Mouse (Mus musculus): ENCODE data around the gene Zfp382. TPM values are rescaled to one million over a fixed set of nuclear protein-coding genes. Genes with fewer than 3 reads are reported as not detected.

Zfp382 gene
- total and polyA plus RNA-seq, 2 experiments from 2014 or later: 12.3 to 15.5 TPM

DNA sequence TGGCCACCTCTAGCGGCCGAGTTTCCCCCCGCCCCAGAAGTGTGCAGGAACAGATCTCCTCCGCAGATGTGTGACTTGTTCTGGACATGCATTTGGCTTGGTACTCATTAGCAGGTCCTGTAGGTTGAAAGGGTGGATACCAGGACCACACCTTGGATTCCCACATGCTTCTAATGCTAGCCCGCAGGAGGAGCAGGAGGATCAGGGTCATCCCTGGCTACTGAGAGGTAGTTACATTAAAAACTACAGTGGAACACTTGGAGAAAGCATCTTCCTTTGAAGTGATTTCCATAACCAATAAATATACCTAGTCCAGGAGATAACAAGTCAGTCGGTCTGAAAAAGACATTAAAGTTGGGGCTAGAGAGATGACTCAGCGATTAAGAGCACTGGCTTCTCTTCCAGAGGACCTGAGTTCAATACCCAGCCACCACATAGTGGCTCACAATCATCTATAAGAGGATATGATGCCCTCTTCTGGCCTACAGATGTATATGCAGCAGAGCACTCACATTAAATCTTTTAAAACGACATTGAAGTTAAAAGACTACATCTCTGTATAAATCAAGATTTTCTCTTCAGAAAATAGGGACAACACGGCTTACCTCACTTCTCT is 30.7 kb upstream of the Zfp382 start:
- Histone ChIP-seq H3K4me3 (ENCODE audit: low read depth, low read length) (peak overlapping the region; percentile 63), H3K27ac (ENCODE audit: low read depth, low read length) (peak overlapping the region; percentile 75), H3K27me3 (ENCODE audit: insufficient read depth, low read length) (no peaks in the 10 kb centered on the region), H3K4me1 (ENCODE audit: insufficient read depth) (peaks cover 24% of the 10 kb centered on the region), H3K9me3 (ENCODE audit: low read length) (no peaks in the 10 kb centered on the region), H3K9ac (peak overlapping the region; percentile 61; the same call in 1 of the 2 replicates), H3K36me3 (ENCODE audit: insufficient read depth) (peaks cover 5% of the 10 kb centered on the region; the same call in 1 of the 2 replicates), H3K4me2 (ENCODE audit: low read depth) (peak overlapping the region; percentile 77)
- peak; percentile 61 for TF ChIP-seq CTCF (IDR thresholded peaks at IDR 0.05; ENCODE audit: low read depth)
- DNase-seq (peak; percentile 53), ATAC-seq (no peak)
- WGBS: 9% methylated on average over 9 of the region's 9 CpGs

DNA sequence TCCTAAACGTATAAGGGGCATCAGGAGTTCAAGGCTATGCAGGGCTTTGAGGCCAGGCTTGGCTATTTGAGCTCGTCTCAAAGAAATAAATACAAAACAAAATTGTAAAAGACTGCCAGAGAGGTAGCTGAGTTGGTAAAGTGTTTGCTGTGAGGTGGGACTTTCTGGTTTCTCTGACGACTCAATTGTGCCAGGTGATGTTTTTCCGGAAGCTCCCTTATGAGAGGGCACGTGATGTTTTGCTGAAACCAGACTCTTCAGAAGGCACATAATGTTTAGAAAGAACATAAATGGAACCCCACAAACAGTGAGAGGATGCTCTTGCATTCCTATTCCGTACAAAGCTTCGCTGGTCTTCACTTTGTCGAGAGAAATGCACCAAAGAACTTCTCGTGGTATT is 29.1 kb upstream of the Zfp382 start:
- no peak for DNase-seq
- Histone ChIP-seq H3K4me1 (ENCODE audit: insufficient read depth) (peaks cover 29% of the 10 kb centered on the region), H3K4me2 (ENCODE audit: low read depth) (no peak overlapping the region), H3K9me3 (ENCODE audit: low read length) (no peaks in the 10 kb centered on the region), H3K9ac (no peak overlapping the region), H3K27ac (ENCODE audit: low read depth, low read length) (no peak overlapping the region), H3K36me3 (ENCODE audit: insufficient read depth) (no peaks in the 10 kb centered on the region), H3K27me3 (ENCODE audit: insufficient read depth, low read length) (no peaks in the 10 kb centered on the region), H3K4me3 (ENCODE audit: low read depth, low read length) (no peak overlapping the region)
- no peak for ATAC-seq
- 85% methylated on average over 9 of the region's 9 CpGs for WGBS
- no peak for TF ChIP-seq CTCF (IDR thresholded peaks at IDR 0.05; ENCODE audit: low read depth)

- H3K4me2 ChIP-seq (ENCODE audit: low read depth): peak overlapping the region; percentile 60
- H3K36me3 ChIP-seq (ENCODE audit: insufficient read depth): 0 out of 2 replicates have a peak, but pooled peaks cover under 1% of the 10 kb centered on the region
- no peak for TF ChIP-seq CTCF (IDR thresholded peaks at IDR 0.05; ENCODE audit: low read depth)
- 0 out of 2 replicates have a peak overlapping the region, but pooled peaks have one; percentile 23 for H3K9ac ChIP-seq
- H3K27me3 ChIP-seq (ENCODE audit: insufficient read depth, low read length): no peaks in the 10 kb centered on the region
- DNase-seq (no peak), ATAC-seq (no peak)
- 72% methylated on average over 6 of the region's 6 CpGs for WGBS
- H3K4me3 ChIP-seq (ENCODE audit: low read depth, low read length): peak overlapping the region; percentile 86; the same call in 1 of the 2 replicates
- H3K9me3 ChIP-seq (ENCODE audit: low read length): no peaks in the 10 kb centered on the region
- H3K27ac ChIP-seq (ENCODE audit: low read depth, low read length): no peak overlapping the region
- H3K4me1 ChIP-seq (ENCODE audit: insufficient read depth): peaks cover 19% of the 10 kb centered on the region
Measured at GRCm38 (mm10) chr7:30093918-30094415, 27.8 kb upstream of the Zfp382 start.

DNA sequence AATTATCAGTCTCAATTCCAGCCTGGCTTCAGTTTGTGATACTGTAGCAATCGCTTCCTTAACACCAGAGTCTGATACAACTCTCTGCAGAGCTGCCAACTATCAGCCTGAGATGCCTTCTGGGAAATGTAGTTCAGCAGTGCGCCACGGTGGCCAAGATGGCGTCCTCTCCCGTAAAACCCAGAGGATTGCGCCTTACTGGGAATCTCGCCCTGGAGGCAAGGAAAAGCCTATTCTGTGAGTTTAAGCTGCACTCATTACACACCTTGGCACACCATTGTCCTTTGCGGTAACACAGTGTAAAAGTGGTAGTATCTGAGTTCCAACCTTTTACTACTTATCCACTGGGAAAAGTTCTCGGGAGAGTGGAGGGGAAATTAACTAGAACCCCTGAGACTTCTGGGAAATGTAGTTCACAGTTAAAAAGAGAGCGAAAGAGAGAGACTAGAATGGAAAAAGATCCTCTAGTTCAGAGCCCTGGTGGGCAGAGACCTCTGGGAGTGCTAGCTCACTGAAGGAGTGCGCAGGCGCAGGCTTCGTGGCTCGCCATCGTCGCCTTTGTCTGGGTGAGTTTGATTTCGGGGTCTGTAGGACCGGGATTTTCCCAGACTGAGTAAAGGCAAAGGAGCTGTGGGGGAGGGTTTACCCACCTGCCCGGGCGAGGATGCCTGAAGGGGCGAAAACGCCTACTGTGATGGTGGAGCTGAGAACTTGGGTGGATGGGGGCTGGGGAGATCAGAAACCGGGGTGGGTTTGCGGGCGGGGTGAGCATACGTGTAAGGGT is 26.9 kb upstream of the Zfp382 start, which contains the start of gene Zfp260:
Gene Zfp260, plus strand, starts transcription at position 132 of the 784 bp plus-strand sequence.
- peak; percentile 51; the same call in 1 of the 2 replicates for TF ChIP-seq CTCF (IDR thresholded peaks at IDR 0.05; ENCODE audit: low read depth)
- peak; percentile 97 for DNase-seq
- Histone ChIP-seq H3K4me3 (ENCODE audit: low read depth, low read length) (peak within 1 kb of the TSS; percentile 86), H3K9ac (peak within 1 kb of the TSS; percentile 89), H3K4me2 (ENCODE audit: low read depth) (peak within 1 kb of the TSS; percentile 60), H3K27ac (ENCODE audit: low read depth, low read length) (peak within 1 kb of the TSS; percentile 99), H3K36me3 (ENCODE audit: insufficient read depth) (0 out of 2 replicates have a peak, but pooled peaks cover 3% of the 10 kb centered on the region), H3K4me1 (ENCODE audit: insufficient read depth) (peaks cover 14% of the 10 kb centered on the region), H3K27me3 (ENCODE audit: insufficient read depth, low read length) (no peaks in the 10 kb centered on the region), H3K9me3 (ENCODE audit: low read length) (no peaks in the 10 kb centered on the region)
- peak; percentile 83 for ATAC-seq
- WGBS: under 1% methylated on average over 26 of the region's 26 CpGs

GRCm38 (mm10) chr7:30095551-30096125 is 26.1 kb upstream of the Zfp382 start:
- Histone ChIP-seq H3K4me1 (ENCODE audit: insufficient read depth) (peaks cover 14% of the 10 kb centered on the region), H3K4me3 (ENCODE audit: low read depth, low read length) (peak overlapping the region; percentile 86), H3K4me2 (ENCODE audit: low read depth) (peak overlapping the region; percentile 60), H3K27me3 (ENCODE audit: insufficient read depth, low read length) (no peaks in the 10 kb centered on the region), H3K9me3 (ENCODE audit: low read length) (no peaks in the 10 kb centered on the region), H3K36me3 (ENCODE audit: insufficient read depth) (peaks cover 6% of the 10 kb centered on the region; the same call in 1 of the 2 replicates), H3K9ac (peak overlapping the region; percentile 89), H3K27ac (ENCODE audit: low read depth, low read length) (peak overlapping the region; percentile 3)
- peak; percentile 35 for DNase-seq
- WGBS: under 1% methylated on average over 5 of the region's 5 CpGs
- TF ChIP-seq CTCF (IDR thresholded peaks at IDR 0.05; ENCODE audit: low read depth): no peak
- ATAC-seq: no peak

DNA sequence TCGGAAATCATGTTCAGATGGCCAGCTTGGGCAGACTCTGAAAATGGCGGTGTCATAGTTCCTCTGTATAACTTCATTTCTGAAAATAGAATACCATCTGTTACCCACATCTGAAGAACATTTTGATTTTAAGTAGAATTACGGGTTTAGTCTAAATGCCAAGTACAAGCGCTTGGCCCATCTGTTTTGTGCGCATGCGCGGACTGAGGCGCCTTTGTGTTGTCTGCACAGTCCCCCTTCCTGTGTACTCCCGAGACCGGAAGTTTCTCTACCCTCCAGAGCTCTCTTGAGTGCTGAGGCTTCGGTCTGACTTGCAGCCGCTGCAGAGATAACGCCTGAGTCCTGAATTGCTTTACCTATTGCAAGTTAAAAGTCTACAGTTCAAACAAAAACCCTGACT is 22.4 kb upstream of the Zfp382 start:
- Histone ChIP-seq H3K27me3 (ENCODE audit: insufficient read depth, low read length) (no peaks in the 10 kb centered on the region), H3K4me2 (ENCODE audit: low read depth) (peak overlapping the region; percentile 29), H3K4me3 (ENCODE audit: low read depth, low read length) (no peak overlapping the region), H3K36me3 (ENCODE audit: insufficient read depth) (peaks cover 29% of the 10 kb centered on the region), H3K4me1 (ENCODE audit: insufficient read depth) (peaks cover 10% of the 10 kb centered on the region), H3K27ac (ENCODE audit: low read depth, low read length) (peak overlapping the region; percentile 69; the same call in 1 of the 2 replicates), H3K9me3 (ENCODE audit: low read length) (0 out of 2 replicates have a peak, but pooled peaks cover 7% of the 10 kb centered on the region), H3K9ac (no peak overlapping the region)
- ATAC-seq (no peak), DNase-seq (peak; percentile 87)
- TF ChIP-seq CTCF (IDR thresholded peaks at IDR 0.05; ENCODE audit: low read depth): no peak
- 68% methylated on average over 13 of the region's 13 CpGs for WGBS
